Mouse (Mus musculus) thymus, adult 18-20 months (tissue): ENCODE data around the gene Apoc1.

Source experiments
- DNase-seq, 2 experiments: peaks; one replicate each; pipeline ENCODE4 v3.0.0; 2022; ENCODE audit warnings: mixed read lengths in 2 of 2

Gene Apoc1

GRCm38 (mm10) chr7:19691873-19692865 lies at the start of gene Apoc1:
Gene Apoc1 (minus strand): TSS chr7:19692660.
- DNase-seq = no peak

- no peak for DNase-seq
Observed at GRCm38 (mm10) chr7:19741329-19742031, 49.0 kb upstream of the Apoc1 start.

GRCm38 (mm10) chr7:19740269-19740668 lies 47.8 kb upstream of the Apoc1 start:
- no peak for DNase-seq

DNA sequence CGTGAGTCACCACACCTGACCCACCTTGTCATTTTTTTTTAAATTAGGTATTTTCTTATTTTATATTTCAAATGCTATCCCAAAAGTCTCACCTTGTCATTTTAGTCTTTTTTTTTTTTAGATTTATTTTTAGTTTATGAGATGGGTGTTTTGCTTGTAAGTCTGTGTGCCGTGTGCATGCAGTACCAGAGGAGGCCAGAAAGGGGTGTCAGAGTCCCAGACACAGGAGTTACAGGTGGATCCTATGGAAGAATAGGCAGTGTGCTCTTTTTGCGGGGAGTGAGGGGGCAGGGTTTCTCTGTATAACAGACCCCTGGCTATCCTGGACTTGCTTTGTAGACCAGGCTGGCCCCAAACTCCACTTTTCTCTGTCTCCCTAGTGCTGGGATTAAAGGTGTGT lies 46.3 kb upstream of the Apoc1 start:
- no peak for DNase-seq

DNA sequence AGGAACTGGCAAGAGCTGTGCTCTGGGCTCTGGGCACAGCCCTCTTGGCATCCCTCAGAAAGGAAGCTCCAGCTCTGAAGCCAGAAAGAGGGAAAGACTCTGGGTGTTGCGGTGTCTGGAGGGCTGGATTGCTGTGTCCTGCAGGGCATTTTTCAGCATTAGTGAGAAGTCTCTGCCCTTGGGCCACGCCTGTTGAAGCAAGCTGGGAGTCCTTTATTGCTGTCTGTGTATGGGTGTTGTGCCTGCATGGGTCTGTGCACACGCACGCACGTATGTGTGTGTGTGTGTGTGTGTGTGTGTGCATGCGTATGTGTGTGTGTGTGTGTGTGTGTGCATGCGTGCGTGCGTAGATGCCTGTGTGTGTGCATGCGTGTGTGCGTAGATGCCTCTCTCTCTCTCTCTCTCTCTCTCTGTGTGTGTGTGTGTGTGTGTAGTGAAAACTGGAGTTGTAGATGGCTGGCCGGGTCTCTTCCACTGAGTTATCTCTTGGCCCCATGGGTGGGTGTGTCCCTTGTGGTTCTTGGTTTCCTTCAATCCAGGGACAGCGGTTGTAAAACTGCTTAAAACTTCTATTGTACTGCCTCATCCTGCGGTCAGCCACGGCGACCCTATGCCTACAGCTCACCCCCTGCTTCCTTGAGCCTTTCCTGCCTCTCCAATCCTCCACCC lies 44.1 kb upstream of the Apoc1 start:
- no peak for DNase-seq

DNA sequence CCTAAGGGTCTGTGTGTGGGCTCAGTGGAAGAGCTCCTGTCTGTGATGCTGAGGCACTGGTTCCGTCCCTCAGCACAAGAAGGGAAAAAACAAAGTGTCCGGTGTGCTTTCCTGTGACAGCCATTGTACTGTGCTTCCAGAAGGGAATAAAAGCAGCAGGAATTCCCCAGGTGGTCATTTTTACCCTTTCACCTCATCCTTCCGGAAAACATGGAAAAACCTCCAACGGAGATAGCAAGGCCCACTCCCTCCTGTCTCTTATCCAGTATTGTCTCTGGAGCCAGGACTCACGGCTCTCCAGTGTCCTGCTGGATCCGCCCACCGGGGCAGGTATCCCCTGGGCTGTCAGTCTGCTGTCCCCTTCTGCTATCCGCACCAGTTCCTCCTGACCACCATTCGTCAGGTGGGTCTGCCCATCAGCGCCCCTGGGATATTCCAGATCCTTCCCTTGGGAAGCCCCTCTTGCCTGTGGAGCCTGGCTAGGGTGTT lies 41.8 kb upstream of the Apoc1 start:
- DNase-seq = no peak

GRCm38 (mm10) chr7:19726541-19726940 lies 34.1 kb upstream of the Apoc1 start:
- no peak for DNase-seq

DNA sequence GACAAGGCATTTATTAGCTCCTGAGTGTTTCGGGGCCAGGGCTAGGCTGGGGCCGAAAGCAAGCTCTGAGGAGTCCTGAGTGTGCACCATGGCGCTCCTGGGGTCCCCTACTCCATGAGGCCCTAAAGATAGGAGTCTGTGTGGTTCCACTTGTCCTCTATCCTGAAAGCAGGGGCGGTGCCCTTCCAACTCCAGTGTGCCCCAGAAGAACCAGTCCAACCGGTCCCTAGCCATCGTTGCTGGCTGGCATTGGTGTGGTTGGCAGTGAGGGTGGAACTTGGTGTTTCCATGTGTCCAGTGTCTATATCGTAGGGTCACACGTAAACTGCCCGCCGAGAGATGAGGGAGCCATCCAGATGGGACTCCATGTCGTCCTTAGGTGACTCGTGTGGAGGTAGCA lies 31.7 kb upstream of the Apoc1 start:
- DNase-seq = no peak

DNA sequence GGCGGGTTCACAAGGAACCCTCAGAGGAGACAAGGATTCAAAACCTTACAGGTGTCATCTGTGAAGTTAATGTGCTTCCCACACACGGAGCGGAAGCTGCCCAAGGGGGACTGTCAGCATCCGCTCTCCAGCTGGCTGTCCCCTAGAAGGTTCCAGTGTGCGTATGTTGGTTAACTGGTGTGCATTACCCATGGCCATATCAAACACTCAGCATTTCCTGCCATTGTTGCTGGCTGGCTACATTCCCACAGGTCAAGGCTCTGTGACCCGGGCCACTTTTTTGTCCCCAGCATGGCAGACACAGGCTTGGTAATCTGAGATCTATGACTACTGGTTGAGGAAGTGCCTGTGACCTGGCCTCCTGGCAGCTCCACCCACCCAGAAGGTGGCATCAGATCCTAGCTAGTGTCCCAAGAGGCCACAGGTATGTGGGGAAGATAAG lies 30.3 kb upstream of the Apoc1 start:
- DNase-seq = no peak

DNA sequence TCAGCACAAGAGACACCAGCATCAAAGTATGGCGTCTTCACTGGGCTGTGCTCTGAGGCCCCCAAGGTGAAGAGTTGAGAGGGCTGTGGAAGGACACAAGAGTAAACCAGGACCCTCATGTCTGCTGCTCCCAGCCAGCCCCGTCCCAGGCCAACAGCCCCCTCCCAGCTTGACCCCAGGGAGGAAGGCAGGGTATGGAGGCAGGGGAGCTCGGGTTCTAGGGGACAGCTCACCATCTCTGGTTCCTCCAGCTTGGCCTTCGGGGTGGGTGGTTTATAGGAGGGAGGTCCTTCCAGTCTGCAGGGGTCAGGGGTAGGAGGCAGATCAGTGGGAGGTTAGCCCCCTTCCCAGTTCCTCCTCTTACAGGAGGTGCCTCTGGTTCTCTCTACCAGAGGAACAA lies 26.7 kb upstream of the Apoc1 start:
- no peak for DNase-seq

- no peak for DNase-seq
Observed at GRCm38 (mm10) chr7:19718297-19718952, 26.0 kb upstream of the Apoc1 start.

DNA sequence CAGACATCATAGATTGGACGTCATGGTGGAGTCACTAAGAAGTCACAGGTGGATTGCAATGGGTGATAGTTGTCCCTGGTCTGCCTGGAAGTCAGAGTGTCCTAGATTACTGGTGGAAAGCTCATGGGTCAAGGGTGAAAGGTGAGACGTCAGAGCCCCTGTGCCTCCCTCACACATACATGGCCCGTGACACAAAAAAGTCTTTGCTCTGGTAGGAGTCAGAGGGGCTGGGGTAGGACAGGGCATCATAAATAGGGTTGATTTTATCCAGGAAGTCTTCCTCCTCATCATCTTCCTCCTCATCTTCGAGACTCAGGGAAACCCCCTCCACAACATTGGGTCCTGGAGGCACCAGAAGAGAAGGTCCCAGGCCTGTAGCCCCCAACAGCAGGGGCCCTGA lies 24.9 kb upstream of the Apoc1 start:
- no peak for DNase-seq

DNA sequence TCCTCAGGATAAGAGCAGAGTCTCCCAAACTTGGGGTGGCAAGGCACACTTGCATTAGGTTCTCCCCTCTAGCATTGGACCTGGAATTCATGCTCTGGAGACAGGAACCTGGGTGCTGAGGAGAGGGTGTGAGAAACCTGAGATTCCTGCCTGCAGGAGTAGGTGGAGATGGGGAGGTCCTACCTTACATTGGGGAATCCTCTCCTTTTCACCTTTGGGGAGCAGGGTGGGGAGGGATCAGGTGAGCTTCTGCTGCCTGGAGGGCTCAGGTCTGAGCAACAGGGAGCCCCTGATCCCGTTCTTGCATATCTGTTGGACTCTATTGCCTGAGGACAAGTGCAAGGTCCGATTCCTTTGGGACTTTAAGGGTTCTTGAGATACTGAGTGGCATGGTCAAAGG lies 24.4 kb upstream of the Apoc1 start:
- no peak for DNase-seq

GRCm38 (mm10) chr7:19716055-19716682 lies 23.7 kb upstream of the Apoc1 start:
- no peak for DNase-seq

GRCm38 (mm10) chr7:19715239-19716054 lies 23.0 kb upstream of the Apoc1 start, which contains the start of gene Tomm40:
Gene Tomm40 (minus strand): TSS chr7:19715438.
- DNase-seq = peak; percentile 98 to 100

GRCm38 (mm10) chr7:19714836-19715235 lies 22.4 kb upstream of the Apoc1 start:
- DNase-seq = no peak

DNA sequence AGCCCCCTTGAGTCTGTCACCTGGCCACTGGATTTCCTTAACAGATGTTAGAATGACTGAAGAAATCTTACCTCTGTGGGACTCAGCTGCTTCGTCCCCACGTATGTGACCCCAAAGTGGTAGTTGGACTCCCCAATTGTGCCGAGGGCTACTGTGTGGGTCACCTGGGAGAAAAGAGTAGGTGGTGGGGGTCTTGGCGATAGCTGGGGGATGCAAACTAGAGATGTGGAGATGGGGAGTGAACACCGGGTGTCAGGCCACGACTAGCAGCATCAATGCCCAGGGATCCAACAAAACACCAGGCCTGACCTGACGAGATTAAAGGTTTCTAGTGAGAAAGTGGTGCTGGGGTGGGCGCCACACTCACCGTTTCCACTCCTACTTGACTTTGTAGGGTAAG lies 21.1 kb upstream of the Apoc1 start:
- DNase-seq = no peak

- DNase-seq = no peak
Observed at GRCm38 (mm10) chr7:19713196-19713595, 20.7 kb upstream of the Apoc1 start.

- DNase-seq = no peak
Observed at GRCm38 (mm10) chr7:19712414-19712813, 20.0 kb upstream of the Apoc1 start.

DNA sequence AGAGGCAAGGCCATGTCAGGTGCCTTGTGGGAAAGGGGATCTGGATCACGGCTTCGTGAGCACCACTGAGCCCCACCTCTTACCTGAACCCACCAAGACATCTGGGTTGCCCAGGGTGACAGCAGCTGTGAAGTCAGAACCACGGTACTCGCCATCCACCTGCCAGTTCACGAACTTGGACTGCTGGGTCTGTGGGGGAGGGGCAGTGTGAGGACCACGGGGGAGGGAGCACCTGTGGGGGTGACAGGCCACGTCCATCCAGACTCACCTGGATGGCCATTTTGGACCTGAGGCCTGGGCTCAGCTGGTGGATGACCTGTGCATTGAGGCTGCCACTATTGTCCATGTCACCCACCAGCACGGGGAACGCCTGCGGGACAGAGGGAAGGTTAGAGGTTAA lies 18.2 kb upstream of the Apoc1 start:
- DNase-seq = no peak

GRCm38 (mm10) chr7:19705271-19705670 lies 12.8 kb upstream of the Apoc1 start:
- no peak for DNase-seq
